Mouse (Mus musculus) 3134 (cell line): Measurements from ENCODE around the gene Atp2a3.

ENCODE experiments used
- DNase-seq: peaks from one replicate; pipeline ENCODE4 v3.0.0-alpha.2; 2011; ENCODE audit warnings: low spot score; ENCODE audit not compliant: insufficient read length; ENCODE audit errors: extremely low read depth

Gene Atp2a3

GRCm38 (mm10) chr11:72961072-72961980 lies at the start of gene Atp2a3:
Gene Atp2a3 (plus strand): TSS chr11:72961169.
- DNase-seq = no peak

- no peak for DNase-seq
These were observed 43.5 kb upstream of the Atp2a3 start for GRCm38 (mm10) chr11:72917299-72917996.

- no peak for DNase-seq
These were observed 37.9 kb upstream of the Atp2a3 start for GRCm38 (mm10) chr11:72923116-72923515.

- no peak for DNase-seq
These were observed 36.5 kb upstream of the Atp2a3 start for GRCm38 (mm10) chr11:72924458-72924857.

GRCm38 (mm10) chr11:72925067-72925466 lies 35.9 kb upstream of the Atp2a3 start:
- DNase-seq = no peak

GRCm38 (mm10) chr11:72926226-72926890 lies 34.6 kb upstream of the Atp2a3 start:
- DNase-seq = peak; percentile 34

- DNase-seq = no peak
These were observed 32.5 kb upstream of the Atp2a3 start for GRCm38 (mm10) chr11:72928516-72928915.

GRCm38 (mm10) chr11:72940208-72941143 lies 20.5 kb upstream of the Atp2a3 start:
- DNase-seq = peak; percentile 44

- no peak for DNase-seq
These were observed 15.8 kb upstream of the Atp2a3 start for GRCm38 (mm10) chr11:72944996-72945793.

GRCm38 (mm10) chr11:72945875-72946559 lies 15.0 kb upstream of the Atp2a3 start:
- DNase-seq = no peak

- DNase-seq = no peak
These were observed 14.3 kb upstream of the Atp2a3 start for GRCm38 (mm10) chr11:72946560-72947119.

GRCm38 (mm10) chr11:72947840-72948239 lies 13.1 kb upstream of the Atp2a3 start:
- DNase-seq = no peak

- no peak for DNase-seq
These were observed 12.7 kb upstream of the Atp2a3 start for GRCm38 (mm10) chr11:72948254-72948653.

- no peak for DNase-seq
These were observed 9.6 kb upstream of the Atp2a3 start for GRCm38 (mm10) chr11:72951137-72952000.

- DNase-seq = no peak
These were observed 8.7 kb upstream of the Atp2a3 start for GRCm38 (mm10) chr11:72952226-72952625.

- DNase-seq = peak; percentile 32
These were observed 8.3 kb upstream of the Atp2a3 start for GRCm38 (mm10) chr11:72952697-72953096.

- DNase-seq = no peak
These were observed 7.9 kb upstream of the Atp2a3 start for GRCm38 (mm10) chr11:72953116-72953439.
